Mouse (Mus musculus) stomach, postnatal 0 days (tissue): ENCODE data around the gene Traf5. TPM values are rescaled to one million over a fixed set of nuclear protein-coding genes. Genes with fewer than 3 reads are reported as not detected.

ENCODE experiments used
- ATAC-seq: fragments of 200-750 bp; cut with Nextera tagmentation; 2 replicates; pipeline ENCODE4 v1.8.0; 2017; ENCODE audit not compliant: low FRiP score, low TSS enrichment
- DNase-seq: peaks from one replicate; pipeline ENCODE4 v3.0.0-alpha.2; 2016; ENCODE audit warnings: low spot score
- H3K27ac ChIP-seq: fragments of 300-500 bp; sonication (generic); replicated peaks from 2 replicates; pipeline ENCODE4 v1.5.1; 2014; ENCODE audit warnings: mild to moderate bottlenecking, control low read depth
- H3K27me3 ChIP-seq: fragments of 300-500 bp; sonication (generic); 2 replicates; pipeline ENCODE4 v1.6.1; 2014; ENCODE audit warnings: low read length; ENCODE audit not compliant: control insufficient read depth, insufficient read depth
- H3K36me3 ChIP-seq: fragments of 300-500 bp; sonication (generic); 2 replicates; pipeline ENCODE4 v1.6.1; 2014; ENCODE audit warnings: low read length, mixed read lengths; ENCODE audit not compliant: control insufficient read depth, insufficient read depth
- H3K4me1 ChIP-seq: fragments of 300-500 bp; sonication (generic); replicated peaks from 2 replicates; pipeline ENCODE4 v1.6.1; 2014; ENCODE audit warnings: antibody characterized with exemption; ENCODE audit not compliant: control insufficient read depth, insufficient read depth
- H3K4me2 ChIP-seq: fragments of 300-500 bp; sonication (generic); replicated peaks from 2 replicates; pipeline ENCODE4 v1.6.1; 2014; ENCODE audit warnings: low read depth, mild to moderate bottlenecking, control low read depth, moderate library complexity
- H3K4me3 ChIP-seq: fragments of 300-500 bp; sonication (generic); 2 replicates; pipeline ENCODE4 v1.5.1; 2014; ENCODE audit warnings: low read depth, low read length, control low read depth
- H3K9ac ChIP-seq: fragments of 300-500 bp; sonication (generic); 2 replicates; pipeline ENCODE4 v1.6.1; 2014; ENCODE audit warnings: mild to moderate bottlenecking, low read length, control low read depth, mixed read lengths
- H3K9me3 ChIP-seq: fragments of 300-500 bp; sonication (generic); 2 replicates; pipeline ENCODE4 v1.6.1; 2016; ENCODE audit warnings: low read length; ENCODE audit not compliant: control insufficient read depth
- CTCF ChIP-seq: IDR thresholded peaks from 2 replicates; pipeline ENCODE4 v1.5.1; 2016; ENCODE audit warnings: antibody characterized with exemption, low read depth, mild to moderate bottlenecking, moderate library complexity
- EP300 ChIP-seq: optimal IDR thresholded peaks from 2 replicates; pipeline ENCODE3; 2016; ENCODE audit warnings: antibody characterized with exemption
- WGBS: fragments of 180-500 bp; shearing (Covaris S2); extraction: QIAGEN DNeasy Blood & Tissue Kit; methylation state at CpG from one replicate; pipeline ENCODE4 v1.1.7; 2014; 5-methylcytosine and 5-hydroxymethylcytosine counted together
- polyA plus RNA-seq: library from polyadenylated mRNA; unstranded; fragments of >200 nt; fragmentation: Nextera tagmentation; extraction: Ambion mirVana; gene quantifications from 2 replicates; pipeline ENCODE4 v1.2.1, GENCODE M21; 2015

The Traf5 gene
- 16.6 and 17.7 TPM in 2 replicates for polyA plus RNA-seq

DNA sequence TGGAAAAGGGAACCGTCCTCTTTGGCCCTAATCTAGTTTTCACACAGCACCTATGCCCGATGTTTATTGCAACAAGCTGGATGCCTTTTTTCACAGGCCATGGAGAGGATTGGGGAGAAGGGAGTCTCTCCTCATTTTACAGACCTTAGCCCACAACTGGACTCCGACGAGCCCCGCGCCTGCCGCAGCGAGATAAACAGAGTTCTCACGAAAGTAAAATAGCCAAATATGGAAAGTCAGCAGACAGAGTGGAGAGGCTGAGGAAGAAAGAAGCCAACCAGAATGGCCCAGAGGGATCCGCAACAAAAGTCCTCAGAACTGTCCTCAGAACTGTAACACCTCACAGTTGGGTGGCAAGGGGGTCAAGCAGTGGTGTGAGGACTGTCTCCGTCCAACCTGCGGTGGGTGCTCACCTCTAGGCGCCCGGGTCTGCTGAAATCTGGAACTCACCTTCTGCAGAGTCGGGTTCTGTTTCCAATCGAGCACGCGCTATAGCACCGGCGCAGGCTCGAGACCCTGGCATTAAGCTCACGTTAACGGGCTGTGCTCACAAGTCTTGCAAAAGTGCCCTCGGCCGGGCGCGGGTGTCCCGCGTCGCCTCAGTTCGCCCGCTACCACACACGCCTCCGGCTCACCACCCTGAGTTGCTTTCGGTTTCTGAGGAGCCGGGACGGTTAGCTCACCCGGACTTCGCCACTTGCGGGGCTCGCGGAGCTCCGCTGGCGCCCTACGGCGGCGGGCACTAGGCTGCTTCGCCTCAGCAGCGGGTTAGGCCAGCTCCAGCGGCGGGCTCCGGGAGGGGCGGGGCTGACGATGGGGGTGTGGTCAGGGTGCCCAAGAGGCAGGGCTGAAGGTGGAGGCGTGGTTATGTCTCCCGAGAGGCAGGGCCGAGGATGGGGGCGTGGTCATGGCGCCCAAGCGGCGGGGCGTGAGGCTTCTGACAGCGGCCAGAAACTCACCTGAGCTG lies at the start of gene Traf5:
Gene Traf5 (minus strand): TSS at position 754 of the 967 bp plus-strand sequence.
- TF ChIP-seq CTCF: peak; percentile 41
- TF ChIP-seq EP300: no peak
- Histone ChIP-seq H3K4me1 (0 out of 2 replicates have a peak, but pooled peaks cover 3% of the 10 kb centered on the region), H3K9ac (peak within 1 kb of the TSS; percentile 83), H3K4me2 (peak within 1 kb of the TSS; percentile 72), H3K27me3 (no peaks in the 10 kb centered on the region), H3K36me3 (no peaks in the 10 kb centered on the region), H3K4me3 (peak within 1 kb of the TSS; percentile 68), H3K9me3 (no peaks in the 10 kb centered on the region), H3K27ac (peak within 1 kb of the TSS; percentile 94)
- peak; percentile 99 for DNase-seq
- peak; percentile 98 for ATAC-seq
- WGBS: 2% methylated on average over 63 of the region's 63 CpGs

DNA sequence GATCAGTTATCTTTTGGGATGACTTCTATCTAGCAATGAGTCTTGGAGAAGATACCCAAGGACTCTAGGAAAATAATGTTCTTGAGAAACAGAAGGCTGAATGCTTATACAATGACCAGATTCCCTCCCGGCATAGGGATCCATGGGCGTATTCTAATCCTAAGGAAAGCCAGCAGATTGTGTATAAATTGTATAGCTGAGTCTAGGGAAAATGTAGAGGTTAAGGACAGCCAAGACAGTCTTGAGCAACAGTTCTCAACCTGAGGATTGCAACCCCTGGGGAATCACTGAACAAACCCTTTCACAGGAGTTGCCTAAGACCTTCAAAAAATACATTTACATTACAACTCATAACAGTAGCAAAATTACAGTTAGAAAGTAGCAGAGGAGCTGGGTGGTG lies 48.0 kb upstream of the Traf5 start:
- H3K36me3 ChIP-seq: no peaks in the 10 kb centered on the region
- H3K27me3 ChIP-seq: no peaks in the 10 kb centered on the region
- H3K4me3 ChIP-seq: no peak overlapping the region
- no peaks in the 10 kb centered on the region for H3K9me3 ChIP-seq
- DNase-seq (no peak), ATAC-seq (no peak)
- no peak for TF ChIP-seq EP300
- no peak for TF ChIP-seq CTCF
- 93% methylated on average over 2 of the region's 2 CpGs for WGBS
- H3K9ac ChIP-seq: no peak overlapping the region
- no peak overlapping the region for H3K4me2 ChIP-seq
- H3K4me1 ChIP-seq: no peaks in the 10 kb centered on the region
- no peak overlapping the region for H3K27ac ChIP-seq

DNA sequence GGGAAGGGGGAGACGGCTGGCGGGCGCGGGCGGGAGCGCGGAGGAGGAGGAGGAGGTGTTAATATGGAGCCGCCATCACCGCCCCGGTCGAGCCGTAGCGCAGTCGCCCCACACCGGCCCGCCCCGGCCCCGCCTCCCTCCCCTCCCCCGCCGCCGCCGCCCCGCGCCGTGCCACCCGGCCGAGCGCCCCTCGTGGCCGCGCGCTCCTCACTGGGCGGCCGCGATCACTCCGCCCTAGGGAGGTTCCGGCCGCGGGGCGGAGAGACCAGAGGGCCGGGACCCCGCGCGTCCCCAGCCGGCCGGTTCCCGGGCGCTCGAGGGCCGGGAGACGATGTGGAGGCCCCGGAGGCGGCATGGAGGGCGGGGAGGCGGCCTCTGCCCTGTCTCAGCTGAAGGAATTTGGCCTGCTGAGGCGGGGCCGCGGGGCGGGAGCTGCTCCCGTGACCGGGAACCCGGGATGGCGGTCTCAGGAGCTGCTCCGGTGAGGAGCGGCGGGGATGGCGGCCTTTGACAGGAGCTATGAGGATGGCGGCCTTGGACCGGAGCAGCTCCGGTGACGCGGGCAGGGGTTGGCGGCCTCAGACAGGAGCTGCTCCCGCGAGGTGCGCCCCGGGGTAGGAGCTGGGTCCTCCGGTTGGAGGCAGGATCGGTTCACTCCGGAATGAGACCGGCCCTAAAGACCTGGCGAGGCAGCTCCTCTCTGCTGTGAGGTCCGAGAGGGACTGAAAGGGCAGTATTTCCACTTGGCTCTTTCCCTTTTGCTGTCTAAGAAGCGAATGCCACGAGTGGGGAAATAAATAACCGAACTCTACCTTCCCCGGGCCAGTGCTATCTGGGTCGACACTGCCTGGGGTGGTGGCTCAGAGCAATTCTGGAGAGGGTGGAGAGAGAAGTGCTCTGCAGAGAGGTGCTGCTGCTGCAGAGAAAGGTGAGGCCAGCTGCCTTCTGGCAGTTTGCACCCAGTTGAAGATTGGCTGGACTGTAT lies 45.9 kb upstream of the Traf5 start, which contains the start of gene Rcor3:
Gene Rcor3 (minus strand): TSS at position 137 of the 985 bp plus-strand sequence.
- TF ChIP-seq CTCF (peak; percentile 51), EP300 (no peak)
- ATAC-seq (peak; percentile 89), DNase-seq (peak; percentile 90)
- peak within 1 kb of the TSS; percentile 90 for H3K4me3 ChIP-seq
- peak within 1 kb of the TSS; percentile 85 for H3K9ac ChIP-seq
- 0% methylated on average over 53 of the region's 88 CpGs for WGBS
- no peaks in the 10 kb centered on the region for H3K9me3 ChIP-seq
- peak within 1 kb of the TSS; percentile 91 for H3K4me2 ChIP-seq
- H3K27me3 ChIP-seq: no peaks in the 10 kb centered on the region
- H3K36me3 ChIP-seq: no peaks in the 10 kb centered on the region; the same call in 1 of the 2 replicates
- H3K27ac ChIP-seq: peak within 1 kb of the TSS; percentile 98
- H3K4me1 ChIP-seq: no peaks in the 10 kb centered on the region

DNA sequence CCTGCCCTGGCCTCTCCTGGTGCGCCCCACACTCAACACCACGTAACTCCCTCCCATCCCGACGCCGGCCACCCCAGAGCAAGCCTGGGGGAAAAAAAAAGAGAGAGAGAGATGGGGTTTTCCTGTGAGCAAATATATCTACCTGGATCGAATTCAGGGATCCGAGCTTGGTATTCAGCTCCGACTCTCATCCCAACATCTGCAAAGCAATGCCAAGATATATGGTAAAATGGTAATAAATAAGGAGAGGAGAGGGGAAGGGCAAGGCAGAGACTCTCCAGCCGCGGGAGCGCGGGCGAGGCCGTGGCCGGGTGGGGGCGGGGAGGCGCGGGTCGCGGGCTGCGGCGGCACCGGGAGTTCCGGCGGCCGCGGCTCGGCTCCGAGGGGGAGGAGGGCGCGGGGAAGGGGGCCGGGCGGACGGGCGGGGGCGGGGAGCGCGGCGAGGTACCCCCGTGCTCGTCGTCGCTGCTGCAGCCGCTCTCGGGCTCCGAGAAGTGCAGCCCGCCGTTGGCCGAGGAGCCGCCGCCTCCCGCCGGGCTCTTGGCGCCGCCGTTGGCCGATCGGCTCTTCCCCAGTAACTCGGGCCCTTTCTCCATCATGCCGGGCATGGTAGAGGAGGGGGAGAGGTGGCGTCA lies 45.0 kb upstream of the Traf5 start:
- DNase-seq (peak; percentile 66), ATAC-seq (peak; percentile 22)
- no peaks in the 10 kb centered on the region for H3K9me3 ChIP-seq
- H3K9ac ChIP-seq: peak overlapping the region; percentile 85
- H3K27ac ChIP-seq: peak overlapping the region; percentile 98
- TF ChIP-seq EP300: no peak
- no peak for TF ChIP-seq CTCF
- WGBS: 2% methylated on average over 33 of the region's 61 CpGs
- H3K4me2 ChIP-seq: peak overlapping the region; percentile 91
- H3K4me1 ChIP-seq: no peaks in the 10 kb centered on the region
- no peaks in the 10 kb centered on the region; the same call in 1 of the 2 replicates for H3K36me3 ChIP-seq
- peak overlapping the region; percentile 90 for H3K4me3 ChIP-seq
- no peaks in the 10 kb centered on the region for H3K27me3 ChIP-seq
